Comparison of ENCODE assay signal across 9 mouse cellular contexts in the genomic region with DNA sequence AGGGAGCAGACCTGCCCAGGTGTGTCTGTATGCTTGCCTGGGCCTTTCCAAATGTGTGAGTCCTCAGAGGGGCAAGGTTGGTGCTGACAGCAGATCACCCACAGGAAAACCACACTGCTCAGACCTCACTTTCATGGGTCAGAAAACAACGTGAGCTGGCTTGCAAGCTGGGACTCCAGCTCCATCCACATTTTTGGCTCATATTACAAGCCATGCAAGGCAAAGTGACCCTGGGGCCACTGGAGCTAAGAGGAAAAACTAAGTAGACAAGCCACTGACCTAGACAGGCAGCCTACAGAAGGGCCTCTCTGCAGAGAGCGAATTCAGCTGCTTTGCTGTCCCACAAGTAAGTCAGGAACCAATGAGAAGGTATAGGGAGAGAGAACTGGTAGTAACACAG.
A peak's percentile ranks its signal among the peaks of the same experiment; 100 is the strongest.
DNase-seq lines count a peak whose midpoint lies in the region; ATAC-seq and TF ChIP-seq lines count a peak whose summit lies in the region.
"Had no signal": no experiment of that assay in that cellular context is flagged by ENCODE, and none has a peak within 500 bp of the region (broad histone marks: within the 10 kb centered on the region; RNA-seq: fewer than 3 reads in every experiment).

No protein-coding gene starts in this region.

- H3K36me3 ChIP-seq in heart, embryonic 11.5 days (ENCODE audit: control insufficient read depth, insufficient read depth, low read length) = no peaks in the 10 kb centered on the region
- no peaks in the 10 kb centered on the region for H3K36me3 ChIP-seq in forebrain, embryonic 11.5 days (ENCODE audit: control insufficient read depth, insufficient read depth, low read length)
- H3K36me3 ChIP-seq: liver, embryonic 13.5 days had no signal

- 0 out of 2 replicates have a peak, but pooled peaks cover 5% of the 10 kb centered on the region for H3K4me1 ChIP-seq in heart, embryonic 11.5 days (ENCODE audit: control insufficient read depth, insufficient read depth, low read length)
- peaks cover 2% of the 10 kb centered on the region; the same call in 1 of the 2 replicates for H3K4me1 ChIP-seq in forebrain, embryonic 11.5 days (replicated peaks; ENCODE audit: control insufficient read depth, insufficient read depth, low read length)
- H3K4me1 ChIP-seq: liver, embryonic 13.5 days had no signal

- H3K4me2 ChIP-seq in heart, embryonic 11.5 days = no peak overlapping the region
- H3K4me2 ChIP-seq in forebrain, embryonic 11.5 days (ENCODE audit: low read depth, low read length, severe bottlenecking) = no peak overlapping the region
- H3K4me2 ChIP-seq: liver, embryonic 13.5 days had no signal

- H3K9ac ChIP-seq in heart, embryonic 11.5 days (ENCODE audit: low read depth, low read length) = no peak overlapping the region
- H3K9ac ChIP-seq in forebrain, embryonic 11.5 days (ENCODE audit: low read length) = no peak overlapping the region
- H3K9ac ChIP-seq: liver, embryonic 13.5 days had no signal

- no peak for ATAC-seq in heart, embryonic 11.5 days (replicated peaks; ENCODE audit: insufficient number of reproducible peaks, low FRiP score, low TSS enrichment)
- no peak for ATAC-seq in forebrain, embryonic 11.5 days (replicated peaks; ENCODE audit: low FRiP score)

- TF ChIP-seq CTCF in layer of hippocampus, adult 2 months (conservative IDR thresholded peaks at IDR 0.05) = no peak

- peak; percentile 95 for DNase-seq in heart, adult 11 months
- DNase-seq in 416B (ENCODE audit: low read depth) = peak; percentile 28
- DNase-seq in fibroblast of lung, adult 2 months (ENCODE audit: low read depth) = peak; percentile 33
- DNase-seq in kidney, postnatal 36 days = peak; percentile 37 to 42
- DNase-seq in urinary bladder, postnatal 10 days (ENCODE audit: low spot score) = no peak
- no peak for DNase-seq in layer of hippocampus, adult 2 months (ENCODE audit: low spot score in 2 of 2)
- no peak for DNase-seq in forebrain, embryonic 11.5 days (ENCODE audit: low spot score)
- DNase-seq: liver, embryonic 13.5 days had no signal

- 31% methylated on average over 2 of the region's 2 CpGs for WGBS in heart, embryonic 11.5 days (ENCODE audit: insufficient replicate concordance)
- 48% methylated on average over 2 of the region's 2 CpGs for WGBS in forebrain, embryonic 11.5 days

- no peaks in the 10 kb centered on the region for H3K9me3 ChIP-seq in heart, embryonic 11.5 days (replicated peaks; ENCODE audit: control insufficient read depth, low read length)
- H3K9me3 ChIP-seq in forebrain, embryonic 11.5 days (ENCODE audit: control insufficient read depth, low read length) = no peaks in the 10 kb centered on the region
- H3K9me3 ChIP-seq: liver, embryonic 13.5 days had no signal

- H3K27me3 ChIP-seq in heart, embryonic 11.5 days (ENCODE audit: control insufficient read depth, insufficient read depth, low read length) = peaks cover 23% of the 10 kb centered on the region
- H3K27me3 ChIP-seq in forebrain, embryonic 11.5 days (ENCODE audit: control insufficient read depth, insufficient read depth, low read length) = no peaks in the 10 kb centered on the region
- H3K27me3 ChIP-seq: liver, embryonic 13.5 days had no signal

- no peak overlapping the region for H3K4me3 ChIP-seq in heart, embryonic 11.5 days (ENCODE audit: low read depth, low read length)
- no peak overlapping the region for H3K4me3 ChIP-seq in layer of hippocampus, adult 2 months
- no peak overlapping the region for H3K4me3 ChIP-seq in forebrain, embryonic 11.5 days (ENCODE audit: low read depth, low read length)
- H3K4me3 ChIP-seq: liver, embryonic 13.5 days had no signal

- no peak overlapping the region for H3K27ac ChIP-seq in heart, embryonic 11.5 days (ENCODE audit: low read depth, low read length)
- H3K27ac ChIP-seq in layer of hippocampus, adult 2 months = no peak overlapping the region
- no peak overlapping the region for H3K27ac ChIP-seq in forebrain, embryonic 11.5 days (ENCODE audit: low read depth, low read length)
- H3K27ac ChIP-seq: liver, embryonic 13.5 days had no signal

Comparison
In these comparisons a context has a peak if more than half of its experiments do, and no peak if none do; other contexts are left out.
1. DNase-seq: peak in heart, adult 11 months (single experiment), 416B (single experiment), fibroblast of lung, adult 2 months (single experiment) and kidney, postnatal 36 days (2 of 2); none in urinary bladder, postnatal 10 days (single experiment), layer of hippocampus, adult 2 months (0 of 2) and forebrain, embryonic 11.5 days (single experiment).